Mouse (Mus musculus) 3134 (cell line): ENCODE data around the gene Slc6a4.

ENCODE experiments used
- DNase-seq: peaks from one replicate; pipeline ENCODE4 v3.0.0-alpha.2; 2011; ENCODE audit warnings: low spot score; ENCODE audit not compliant: insufficient read length; ENCODE audit errors: extremely low read depth

Slc6a4 gene

GRCm38 (mm10) chr11:76997916-76998704 lies at the start of gene Slc6a4:
Gene Slc6a4 (plus strand): TSS chr11:76998603.
- DNase-seq: peak; percentile 28

DNA sequence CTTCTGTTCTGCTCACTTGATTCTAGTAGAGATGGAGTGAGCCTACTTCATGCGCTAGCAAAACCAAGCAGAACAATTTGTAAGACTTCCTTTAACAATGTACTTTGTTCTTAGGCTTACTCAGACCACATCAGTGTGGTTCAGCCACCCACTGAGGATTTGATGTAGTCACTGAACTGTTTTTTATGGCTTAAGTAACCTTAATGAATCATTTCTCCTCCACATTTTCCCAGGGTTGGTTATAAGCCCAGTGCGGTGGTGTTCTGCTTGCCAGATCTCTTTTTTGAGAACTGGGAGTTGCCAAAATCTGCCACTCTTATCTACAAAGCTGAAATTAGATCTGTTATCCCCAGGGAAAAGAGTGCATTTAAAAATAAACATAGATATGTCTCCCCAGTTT lies 44.9 kb upstream of the Slc6a4 start:
- peak; percentile 5 for DNase-seq

- no peak for DNase-seq
These were observed 32.7 kb upstream of the Slc6a4 start for GRCm38 (mm10) chr11:76965703-76966102.

GRCm38 (mm10) chr11:76970328-76970727 lies 28.1 kb upstream of the Slc6a4 start:
- no peak for DNase-seq

DNA sequence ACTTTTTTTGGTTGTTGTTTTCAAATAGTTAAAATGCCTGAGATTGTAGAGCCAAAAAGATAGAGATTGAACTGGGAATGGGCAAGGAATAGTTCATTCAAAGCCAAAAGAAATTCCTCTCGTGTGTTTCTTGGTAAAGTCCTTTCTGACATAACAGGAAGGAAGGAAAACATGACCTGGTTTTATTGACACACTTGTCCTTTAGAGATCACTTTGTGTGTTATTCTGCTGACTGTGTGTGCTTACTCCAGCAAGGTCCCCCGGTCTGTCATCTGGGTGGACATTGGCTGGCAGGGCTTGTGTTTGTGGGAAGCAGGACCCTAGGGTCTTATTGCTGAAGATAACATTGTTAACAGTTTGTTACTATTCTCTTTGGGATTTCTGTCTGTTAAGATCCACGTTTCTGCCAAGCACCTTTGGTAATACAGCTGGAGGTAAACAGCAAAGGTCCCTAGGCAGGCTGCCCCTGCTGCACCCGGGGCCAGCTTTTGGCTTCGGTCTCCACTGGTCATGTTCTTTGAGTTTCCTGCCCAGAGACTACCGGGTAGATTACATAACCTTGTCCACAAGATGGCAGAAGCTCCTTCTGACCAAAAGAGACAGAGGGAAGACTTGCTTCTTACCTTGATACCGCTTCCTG lies 23.6 kb upstream of the Slc6a4 start:
- no peak for DNase-seq

GRCm38 (mm10) chr11:76981570-76982141 lies 16.7 kb upstream of the Slc6a4 start:
- DNase-seq: no peak

GRCm38 (mm10) chr11:76982415-76982814 lies 16.0 kb upstream of the Slc6a4 start:
- no peak for DNase-seq

DNA sequence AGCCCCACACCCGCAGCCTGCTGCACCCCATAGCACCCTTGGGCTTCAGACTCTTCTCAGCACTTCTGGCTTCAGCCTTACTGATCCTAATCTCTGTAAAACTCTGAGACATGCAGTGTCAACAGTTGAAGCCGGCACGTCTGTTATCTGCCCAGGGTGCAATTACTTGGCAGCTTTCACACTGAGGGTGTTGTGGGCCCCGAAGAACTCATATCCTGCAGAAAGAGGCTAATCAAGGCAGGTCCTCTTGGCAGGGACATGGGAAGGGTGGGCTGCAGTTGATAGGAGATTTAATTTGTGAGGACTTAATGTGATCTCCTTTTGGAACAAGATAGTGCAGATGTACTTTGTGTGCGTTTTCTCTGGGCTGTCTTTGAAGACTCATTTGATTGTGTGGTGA lies 14.8 kb upstream of the Slc6a4 start:
- DNase-seq: no peak

- DNase-seq: no peak
These were observed 14.2 kb upstream of the Slc6a4 start for GRCm38 (mm10) chr11:76984173-76984572.

DNA sequence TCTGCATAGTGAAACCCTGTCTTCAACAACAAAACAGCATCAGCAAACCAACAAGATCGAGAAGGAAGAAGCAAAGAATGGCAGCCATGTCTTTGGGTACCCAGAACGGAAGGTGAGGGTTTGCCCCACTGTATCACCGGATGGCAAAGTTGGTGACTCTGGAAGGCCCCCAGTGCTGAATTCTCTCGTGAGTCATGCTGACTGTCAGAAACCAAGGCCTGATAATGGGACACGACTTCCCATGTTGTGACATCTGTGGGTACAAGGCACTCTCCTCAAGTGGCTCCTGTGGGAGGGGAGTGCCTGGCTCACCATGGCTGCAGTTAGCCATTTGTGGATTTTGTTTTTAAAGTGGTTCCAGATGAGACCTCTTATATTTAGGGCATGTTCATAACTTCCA lies 7.6 kb upstream of the Slc6a4 start:
- DNase-seq: no peak

- peak; percentile 58 for DNase-seq
These were observed 5.5 kb upstream of the Slc6a4 start for GRCm38 (mm10) chr11:76992886-76993285.

GRCm38 (mm10) chr11:76995966-76996672 lies 2.3 kb upstream of the Slc6a4 start:
- DNase-seq: no peak

- DNase-seq: peak; percentile 78
These were observed 1.1 kb upstream of the Slc6a4 start for GRCm38 (mm10) chr11:76997305-76997704.

- DNase-seq: no peak
These were observed 363 bp downstream of the Slc6a4 start for GRCm38 (mm10) chr11:76998705-76999226.

DNA sequence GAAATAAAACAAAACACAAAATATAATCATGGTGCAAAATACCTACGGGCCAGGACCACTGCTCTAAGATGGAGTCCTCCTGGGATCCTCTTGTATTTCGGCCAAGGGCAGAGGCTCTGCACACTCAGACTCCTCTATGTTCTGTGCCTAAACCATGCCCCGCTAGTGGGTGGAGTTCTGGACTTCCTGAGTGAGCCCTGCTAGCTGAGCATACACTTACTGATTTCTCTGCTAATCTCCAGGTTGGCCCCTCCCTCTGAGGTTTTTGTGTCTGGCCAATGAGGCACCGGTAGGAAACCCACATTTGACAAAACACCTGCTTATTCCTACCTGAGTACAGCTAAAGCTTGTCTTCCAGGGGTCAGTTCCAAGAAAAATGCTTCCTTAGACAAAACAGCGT lies 2.3 kb downstream of the Slc6a4 start:
- DNase-seq: no peak

- DNase-seq: peak; percentile 33
These were observed 4.0 kb downstream of the Slc6a4 start for GRCm38 (mm10) chr11:77002361-77002760.

- DNase-seq: peak; percentile 37
These were observed 7.5 kb downstream of the Slc6a4 start for GRCm38 (mm10) chr11:77005881-77006280.

GRCm38 (mm10) chr11:77006616-77007015 lies 8.2 kb downstream of the Slc6a4 start:
- no peak for DNase-seq

GRCm38 (mm10) chr11:77009069-77010025 lies 10.9 kb downstream of the Slc6a4 start:
- DNase-seq: no peak
